Mouse (Mus musculus) brain, embryonic 14.5 days (tissue): ENCODE data around the gene Cdk14. TPM values are rescaled to one million over a fixed set of nuclear protein-coding genes. Genes with fewer than 3 reads are reported as not detected.
"Not testable (repeated sequence)": the region's sequence is repeated elsewhere in the genome, so short reads cannot be mapped to it uniquely, and the experiment has no call there.

Experiments used
- DNase-seq: peaks from one replicate; pipeline ENCODE4 v3.0.0-alpha.2; 2011; ENCODE audit warnings: low read depth
- CTCF ChIP-seq: fragments of 200-500 bp; IDR thresholded peaks from 2 replicates; pipeline ENCODE4 v1.5.1; 2012; ENCODE audit warnings: inconsistent platforms, mild to moderate bottlenecking, moderate library complexity, borderline replicate concordance; ENCODE audit not compliant: insufficient read depth, insufficient read length; ENCODE audit errors: extremely low read depth
- POLR2A ChIP-seq: fragments of 200-500 bp; IDR thresholded peaks from 2 replicates; pipeline ENCODE4 v1.6.1; 2012; ENCODE audit warnings: mild to moderate bottlenecking, inconsistent platforms, borderline replicate concordance; ENCODE audit not compliant: poor library complexity, insufficient read depth, insufficient read length, severe bottlenecking; ENCODE audit errors: extremely low read depth
- polyA plus RNA-seq: library from polyadenylated mRNA; depleted of rRNA; stranded (reverse); fragments of >200 nt; gene quantifications from 2 replicates; pipeline ENCODE4 v1.2.3, GENCODE M21; 2012

Gene Cdk14
- polyA plus RNA-seq, 1 experiment = 33.3 TPM

GRCm38 (mm10) chr5:4961636-4962035, 458.5 kb downstream of the Cdk14 start:
- no peak for DNase-seq
- TF ChIP-seq CTCF (no peak), POLR2A (no peak)

- TF ChIP-seq POLR2A = no peak
- TF ChIP-seq CTCF = no peak
- DNase-seq = peak; percentile 68
Measured at GRCm38 (mm10) chr5:4959446-4959845, 460.7 kb downstream of the Cdk14 start.

DNA sequence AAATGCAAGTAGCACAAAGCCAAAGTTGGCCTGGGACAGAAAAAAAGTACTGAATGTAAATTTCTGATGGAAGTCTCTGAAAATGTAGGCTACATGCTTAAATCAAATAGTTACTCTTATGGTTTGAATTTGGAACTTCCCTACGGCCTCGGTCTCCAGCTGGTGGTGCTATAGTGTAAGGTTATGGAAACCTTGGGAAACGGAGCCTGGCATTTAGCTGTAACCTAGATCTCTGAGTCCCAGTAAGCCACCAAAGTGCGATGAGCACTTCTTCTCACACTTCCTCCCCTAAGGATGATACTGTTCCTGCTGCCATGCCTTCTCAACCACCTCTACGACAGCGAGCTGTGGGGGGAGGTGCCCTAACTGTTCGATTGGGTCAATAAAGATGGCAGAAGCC, 464.1 kb downstream of the Cdk14 start:
- TF ChIP-seq POLR2A = no peak
- TF ChIP-seq CTCF = no peak
- no peak for DNase-seq

- DNase-seq = no peak
- TF ChIP-seq POLR2A = no peak
- TF ChIP-seq CTCF = no peak
Measured at GRCm38 (mm10) chr5:4955392-4955791, 464.7 kb downstream of the Cdk14 start.

GRCm38 (mm10) chr5:4949433-4949832, 470.7 kb downstream of the Cdk14 start:
- DNase-seq = no peak
- no peak for TF ChIP-seq POLR2A
- TF ChIP-seq CTCF = no peak

GRCm38 (mm10) chr5:4948090-4948954, 471.8 kb downstream of the Cdk14 start:
- DNase-seq = peak; percentile 81
- TF ChIP-seq POLR2A = no peak
- no peak for TF ChIP-seq CTCF

GRCm38 (mm10) chr5:4935131-4935530, 485.0 kb downstream of the Cdk14 start:
- TF ChIP-seq CTCF = no peak
- no peak for TF ChIP-seq POLR2A
- no peak for DNase-seq

GRCm38 (mm10) chr5:4934491-4934890, 485.6 kb downstream of the Cdk14 start:
- DNase-seq = no peak
- no peak for TF ChIP-seq CTCF
- no peak for TF ChIP-seq POLR2A

DNA sequence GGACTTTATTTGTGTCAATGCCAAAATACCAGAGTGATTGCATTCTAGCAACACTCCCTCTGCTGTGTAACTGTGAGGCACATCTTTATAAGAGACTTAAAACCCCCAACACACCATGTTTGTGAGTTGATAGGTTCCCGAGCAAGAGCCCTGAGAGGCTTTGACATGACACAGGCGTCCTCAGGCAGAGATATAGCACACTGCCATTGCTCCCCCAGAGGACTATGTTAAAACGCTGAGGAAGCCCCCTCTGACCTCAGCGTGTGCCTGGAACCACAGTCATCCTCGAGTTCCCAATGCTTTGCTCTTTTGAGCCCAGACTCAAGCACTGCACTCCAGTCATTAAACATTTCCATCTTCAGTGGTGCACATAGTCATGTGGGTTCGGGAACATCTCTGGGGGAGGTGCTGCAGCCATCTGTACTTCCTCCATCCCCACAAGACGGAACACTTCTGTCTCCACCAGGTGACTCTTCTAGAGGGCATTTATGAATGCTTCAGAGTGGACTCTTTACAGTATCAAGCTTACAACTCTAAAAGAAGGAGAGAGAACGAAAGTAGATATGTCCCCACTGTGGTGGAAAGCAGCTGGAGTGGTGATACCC, 488.5 kb downstream of the Cdk14 start:
- no peak for DNase-seq
- TF ChIP-seq CTCF = no peak
- TF ChIP-seq POLR2A = no peak

GRCm38 (mm10) chr5:4929628-4930027, 490.5 kb downstream of the Cdk14 start:
- DNase-seq = peak; percentile 54

GRCm38 (mm10) chr5:4924866-4925265, 495.2 kb downstream of the Cdk14 start:
- TF ChIP-seq CTCF = no peak
- no peak for TF ChIP-seq POLR2A
- no peak for DNase-seq

More at GRCm38 (mm10) chr5:4929628-4930027, 490.5 kb downstream of the Cdk14 start:
- TF ChIP-seq POLR2A (no peak), CTCF (no peak)

- DNase-seq = peak; percentile 90
- TF ChIP-seq POLR2A (no peak), CTCF (peak; percentile 86)
Measured at GRCm38 (mm10) chr5:4918376-4918775, 501.7 kb downstream of the Cdk14 start.

DNA sequence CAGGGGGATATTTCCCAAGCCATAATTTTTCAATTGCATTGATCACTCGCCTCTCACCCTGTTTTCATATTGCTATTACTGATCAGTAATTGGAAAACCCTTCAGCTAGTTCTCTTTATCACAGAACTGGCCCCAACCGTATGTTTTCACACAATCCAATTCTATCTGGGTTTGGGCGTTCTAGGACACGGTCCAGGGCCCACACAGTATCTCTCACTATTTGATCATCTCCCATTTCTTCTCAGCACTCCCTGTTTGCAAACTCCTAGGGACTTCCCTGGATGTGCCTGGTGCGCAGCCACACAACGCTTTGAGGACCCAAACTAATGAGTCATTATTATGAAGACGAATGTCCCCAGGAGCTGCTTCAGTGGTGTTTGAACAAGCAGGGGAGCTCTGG, 502.4 kb downstream of the Cdk14 start:
- TF ChIP-seq CTCF = no peak
- TF ChIP-seq POLR2A = no peak
- no peak for DNase-seq

DNA sequence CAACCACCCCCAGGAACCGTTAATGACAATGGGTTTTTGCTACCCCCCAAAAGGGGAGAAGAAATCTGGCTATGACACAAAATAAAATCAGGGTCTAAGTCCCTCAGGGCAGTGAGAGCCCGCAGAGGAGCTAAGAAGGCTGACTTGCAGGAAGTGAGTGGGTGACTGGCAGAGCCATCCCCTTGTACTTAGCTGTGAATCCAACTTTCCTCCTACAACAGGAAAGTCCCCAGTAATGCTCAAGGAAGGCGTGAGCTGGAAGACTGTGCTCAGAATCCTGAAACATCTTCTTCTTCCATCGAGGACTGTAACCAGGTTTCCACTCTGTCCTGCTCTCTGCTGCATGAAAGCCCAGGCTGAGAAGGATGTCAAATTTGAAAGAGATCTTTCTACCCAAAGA, 502.8 kb downstream of the Cdk14 start:
- no peak for DNase-seq
- TF ChIP-seq CTCF (no peak), POLR2A (no peak)

- TF ChIP-seq POLR2A (no peak), CTCF (no peak)
- peak; percentile 73 for DNase-seq
Measured at GRCm38 (mm10) chr5:4916390-4917273, 503.5 kb downstream of the Cdk14 start.

- not testable (repeated sequence) for DNase-seq
Measured at GRCm38 (mm10) chr5:4904911-4905310, 515.2 kb downstream of the Cdk14 start.
